ENCODE assay signal across 8 mouse cellular contexts in genomic region chr9:119425976-119426415, GRCm38 (mm10). TPM values are rescaled to one million over a fixed set of nuclear protein-coding genes. Genes with fewer than 3 reads are reported as not detected.
DNase-seq lines count a peak whose midpoint lies in the region; ATAC-seq and TF ChIP-seq lines count a peak whose summit lies in the region.
"Had no signal": no experiment of that assay in that cellular context is flagged by ENCODE, and none has a peak within 500 bp of the region (broad histone marks: within the 10 kb centered on the region; RNA-seq: fewer than 3 reads in every experiment).

No protein-coding gene starts in this region.

- no peak for TF ChIP-seq CTCF in bone marrow macrophage, adult 2 months (IDR thresholded peaks at IDR 0.05; ENCODE audit: low read depth, low read length)

- 0 out of 2 replicates have a peak, but pooled peaks cover under 1% of the 10 kb centered on the region for H3K36me3 ChIP-seq in heart, embryonic 16.5 days (ENCODE audit: control insufficient read depth, insufficient read depth)
- H3K36me3 ChIP-seq in embryonic facial prominence, embryonic 14.5 days (ENCODE audit: control insufficient read depth, insufficient read depth, low read length): peaks cover 18% of the 10 kb centered on the region; the same call in 1 of the 2 replicates
- H3K36me3 ChIP-seq in lung, embryonic 16.5 days (ENCODE audit: control insufficient read depth, insufficient read depth, low read length): peaks cover 2% of the 10 kb centered on the region; the same call in 1 of the 2 replicates

- peak overlapping the region; percentile 9; the same call in 1 of the 2 replicates for H3K9ac ChIP-seq in heart, embryonic 16.5 days (ENCODE audit: low read length)
- 0 out of 2 replicates have a peak overlapping the region, but pooled peaks have one; percentile 6 for H3K9ac ChIP-seq in embryonic facial prominence, embryonic 14.5 days (ENCODE audit: low read depth, low read length)
- no peak overlapping the region for H3K9ac ChIP-seq in lung, embryonic 16.5 days (ENCODE audit: low read length)

- 69% methylated on average over 13 of the region's 13 CpGs for WGBS in heart, embryonic 16.5 days
- WGBS in embryonic facial prominence, embryonic 14.5 days: 89% methylated on average over 13 of the region's 13 CpGs
- 59% methylated on average over 13 of the region's 13 CpGs for WGBS in lung, embryonic 16.5 days

- no peaks in the 10 kb centered on the region for H3K9me3 ChIP-seq in heart, embryonic 16.5 days (replicated peaks; ENCODE audit: control insufficient read depth, low read length)
- H3K9me3 ChIP-seq in embryonic facial prominence, embryonic 14.5 days (ENCODE audit: control insufficient read depth, low read length): no peaks in the 10 kb centered on the region
- H3K9me3 ChIP-seq in lung, embryonic 16.5 days (ENCODE audit: control insufficient read depth, low read length): no peaks in the 10 kb centered on the region

- H3K4me1 ChIP-seq in heart, embryonic 16.5 days (ENCODE audit: control insufficient read depth, insufficient read depth, low read length): peaks cover 30% of the 10 kb centered on the region
- peaks cover 28% of the 10 kb centered on the region for H3K4me1 ChIP-seq in bone marrow macrophage, adult 2 months (ENCODE audit: control insufficient read depth, insufficient read depth, low read length)
- peaks cover 23% of the 10 kb centered on the region for H3K4me1 ChIP-seq in embryonic facial prominence, embryonic 14.5 days (ENCODE audit: control insufficient read depth, insufficient read depth, low read length)
- peaks cover 30% of the 10 kb centered on the region for H3K4me1 ChIP-seq in lung, embryonic 16.5 days (replicated peaks; ENCODE audit: control insufficient read depth, insufficient read depth, low read length)

- TF ChIP-seq POLR2A in bone marrow macrophage, adult 2 months (IDR thresholded peaks at IDR 0.05; ENCODE audit: borderline replicate concordance, low read depth, low read length): no peak

- no peak for DNase-seq in heart, adult 18-20 months
- DNase-seq in embryonic facial prominence, embryonic 14.5 days (ENCODE audit: low spot score): no peak
- no peak for DNase-seq in retina, embryonic 14.5 days (ENCODE audit: low spot score)
- DNase-seq: spleen, adult 18-20 months had no signal

- peak overlapping the region; percentile 89 for H3K27ac ChIP-seq in heart, embryonic 16.5 days (ENCODE audit: low read length)
- peak overlapping the region; percentile 21 for H3K27ac ChIP-seq in bone marrow macrophage, adult 2 months (ENCODE audit: insufficient read depth, low read depth, low read length)
- no peak overlapping the region for H3K27ac ChIP-seq in embryonic facial prominence, embryonic 14.5 days (replicated peaks; ENCODE audit: low read depth, low read length)
- peak overlapping the region; percentile 78 for H3K27ac ChIP-seq in lung, embryonic 16.5 days (ENCODE audit: low read length)

- no peaks in the 10 kb centered on the region for H3K27me3 ChIP-seq in heart, embryonic 16.5 days (ENCODE audit: control insufficient read depth, insufficient read depth, low read length)
- H3K27me3 ChIP-seq in embryonic facial prominence, embryonic 14.5 days (replicated peaks; ENCODE audit: control insufficient read depth, insufficient read depth, low read length): no peaks in the 10 kb centered on the region
- H3K27me3 ChIP-seq in lung, embryonic 16.5 days (ENCODE audit: control insufficient read depth, insufficient read depth, low read depth, low read length): no peaks in the 10 kb centered on the region

- no peak overlapping the region for H3K4me3 ChIP-seq in heart, embryonic 16.5 days (ENCODE audit: low read length)
- no peak overlapping the region for H3K4me3 ChIP-seq in bone marrow macrophage, adult 2 months (ENCODE audit: insufficient read depth, low read length)
- H3K4me3 ChIP-seq in embryonic facial prominence, embryonic 14.5 days (ENCODE audit: low read depth, low read length): no peak overlapping the region
- no peak overlapping the region for H3K4me3 ChIP-seq in lung, embryonic 16.5 days (ENCODE audit: low read length)

- ATAC-seq in heart, embryonic 16.5 days (replicated peaks; ENCODE audit: extremely low read depth, insufficient read depth, low FRiP score): no peak
- ATAC-seq in embryonic facial prominence, embryonic 14.5 days (ENCODE audit: low read depth): no peak
- 0 out of 2 replicates have a peak, but pooled peaks have one; percentile 18 for ATAC-seq in lung, embryonic 16.5 days (ENCODE audit: low read depth)
- no peak for ATAC-seq in erythroid progenitor cell, adult 5-6 weeks (replicated peaks; ENCODE audit: low FRiP score, poor library complexity, severe bottlenecking)

- H3K4me2 ChIP-seq in heart, embryonic 16.5 days (ENCODE audit: low read depth, low read length): no peak overlapping the region
- no peak overlapping the region for H3K4me2 ChIP-seq in embryonic facial prominence, embryonic 14.5 days (ENCODE audit: low read depth, low read length)
- no peak overlapping the region for H3K4me2 ChIP-seq in lung, embryonic 16.5 days (ENCODE audit: low read depth, low read length)

RNA-seq across cellular contexts. Expression of gene Exog, which starts 18.7 kb away (rescaled TPM):
- 10.7 and 11.1 TPM in 2 replicates for polyA plus RNA-seq in heart, embryonic 16.5 days (2015; fragmentation: Nextera tagmentation; extraction: Ambion mirVana)
- total RNA-seq in heart, adult 18-20 months (2021): 1 to 10 TPM; 2.7 to 4.0 TPM
- 4.6 and 5.7 TPM in 2 replicates for polyA plus RNA-seq in bone marrow macrophage, adult 2 months (2012; ENCODE audit: insufficient read depth, insufficient read length, missing spikeins)
- 22.5 and 26.4 TPM in 2 replicates for polyA plus RNA-seq in embryonic facial prominence, embryonic 14.5 days (2014; fragmentation: Nextera tagmentation; extraction: Ambion mirVana)
- 23.5 and 27.3 TPM in 2 replicates for polyA plus RNA-seq in lung, embryonic 16.5 days (2015; fragmentation: Nextera tagmentation; extraction: Ambion mirVana)
- total RNA-seq in erythroid progenitor cell, adult 5-6 weeks (2015; ENCODE audit: low replicate concordance): 1.7 and 5.8 TPM in 2 replicates
- 3.1 and 4.5 TPM in 2 replicates for total RNA-seq in erythroid progenitor cell, adult 5-6 weeks (2017; ENCODE audit: low replicate concordance)

RNA-seq across cellular contexts. Expression of gene Acvr2b, which starts 24.1 kb away (rescaled TPM):
- 7.3 and 8.6 TPM in 2 replicates for polyA plus RNA-seq in heart, embryonic 16.5 days (2015; fragmentation: Nextera tagmentation; extraction: Ambion mirVana)
- total RNA-seq in heart, adult 18-20 months (2021): 1 to 10 TPM; 3.4 to 4.7 TPM
- 5.1 and 5.8 TPM in 2 replicates for polyA plus RNA-seq in bone marrow macrophage, adult 2 months (2012; ENCODE audit: insufficient read depth, insufficient read length, missing spikeins)
- 18.1 and 19.4 TPM in 2 replicates for polyA plus RNA-seq in embryonic facial prominence, embryonic 14.5 days (2014; fragmentation: Nextera tagmentation; extraction: Ambion mirVana)
- polyA plus RNA-seq in lung, embryonic 16.5 days (2015; fragmentation: Nextera tagmentation; extraction: Ambion mirVana): 7.1 and 10.8 TPM in 2 replicates
- total RNA-seq in erythroid progenitor cell, adult 5-6 weeks (2015; ENCODE audit: low replicate concordance): not detected in 2 replicates
- total RNA-seq in erythroid progenitor cell, adult 5-6 weeks (2017; ENCODE audit: low replicate concordance): 0.26 TPM in 1 of 2 replicates, not detected in the other
